Mouse (Mus musculus) adrenal gland, postnatal 36 days (tissue): Measurements from ENCODE around the gene Vmn1r231. TPM values are rescaled to one million over a fixed set of nuclear protein-coding genes. Genes with fewer than 3 reads are reported as not detected.

ENCODE experiments used
- DNase-seq, 2 experiments: peaks; one replicate each; pipeline ENCODE4 v3.0.0; 2021; ENCODE audit warnings: mixed read lengths in 1 of 2
- long read RNA-seq, 2 experiments: library from polyadenylated mRNA; stranded (forward); transcript quantifications; one replicate each; pipeline ENCODE4 v2.0.0; 2021; ENCODE audit warnings: borderline sequencing depth in 2 of 2
- total RNA-seq, 2 experiments: library from RNA; stranded (reverse); gene quantifications; 2 replicates each; pipeline ENCODE4 v1.2.3; 2021

Gene Vmn1r231
- not detected for total RNA-seq
- long read RNA-seq, experiment 1, result 0 reads
- long read RNA-seq, experiment 2, result 0 reads

DNA sequence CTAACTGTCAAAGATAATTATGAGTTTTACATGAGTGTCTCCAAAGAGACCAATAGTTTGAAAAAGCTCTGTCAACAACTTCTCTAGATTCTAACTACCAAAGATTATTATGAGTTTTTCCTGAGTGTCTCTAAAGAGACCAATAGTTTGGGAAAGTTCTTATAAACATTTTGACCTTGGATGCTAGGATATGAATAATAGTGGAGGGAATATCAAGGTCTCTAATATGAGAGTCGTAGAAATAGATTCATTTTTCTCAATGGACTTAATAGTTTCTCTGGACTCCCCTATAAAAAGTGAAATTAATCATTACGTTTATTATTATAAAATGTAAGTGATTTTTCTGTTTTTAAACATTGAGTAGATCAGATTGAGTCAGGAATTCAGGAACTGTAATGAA lies at the start of gene Vmn1r231:
TSS of gene Vmn1r231 (minus strand) at position 101 of the 400 bp plus-strand sequence.
- no peak for DNase-seq

DNA sequence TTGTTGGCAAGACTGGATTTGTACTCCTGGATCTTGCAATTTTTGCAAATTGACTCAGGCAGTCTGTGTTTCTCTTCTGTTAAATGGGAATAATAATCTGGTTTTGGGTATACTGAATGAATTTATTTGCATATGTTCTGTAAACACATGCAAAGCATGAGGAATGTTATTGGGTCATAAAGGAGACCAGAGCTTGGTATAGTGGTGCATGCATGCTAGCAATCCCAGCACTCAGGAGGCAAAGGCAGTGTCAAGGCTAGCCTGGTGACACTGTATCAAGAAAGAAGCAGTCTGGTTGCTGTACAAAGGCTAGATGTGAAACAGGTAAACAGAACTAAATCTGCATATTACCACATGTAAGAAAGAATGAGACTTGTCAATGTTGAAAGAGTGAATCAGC lies 41.7 kb upstream of the Vmn1r231 start:
- DNase-seq, result no peak

DNA sequence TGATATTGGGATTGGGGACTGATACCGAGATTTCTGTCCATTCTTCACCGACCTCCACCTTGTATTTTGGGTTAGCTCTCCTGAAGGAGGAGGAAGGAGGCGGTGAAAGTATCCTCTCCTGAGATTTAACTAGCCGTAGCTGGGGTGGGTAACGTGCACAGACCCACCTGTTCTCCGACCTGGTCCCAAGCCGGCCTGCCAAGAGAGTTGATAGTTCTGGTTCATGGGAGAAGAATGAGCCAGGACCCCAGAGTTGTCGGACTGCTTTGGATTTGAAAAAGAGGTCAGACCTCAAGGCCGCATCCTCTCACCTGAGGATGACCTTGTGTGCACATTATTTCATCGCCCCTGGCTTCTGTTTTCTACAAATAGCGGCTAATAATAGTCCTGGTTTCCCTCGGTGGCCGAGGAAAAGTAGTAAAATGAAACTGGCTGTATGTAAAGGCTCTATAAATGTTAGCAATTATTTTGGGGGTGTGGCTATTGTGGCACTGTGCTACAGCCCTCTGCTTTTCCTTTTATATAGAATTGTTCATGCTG lies 41.2 kb upstream of the Vmn1r231 start:
- peak; percentile 19 to 20 for DNase-seq

- DNase-seq, result peak; percentile 98
These were observed 40.3 kb upstream of the Vmn1r231 start, which contains the start of gene Ppp2r1a for GRCm38 (mm10) chr17:20944985-20945891. Gene Ppp2r1a, plus strand, starts transcription at chr17:20945311.

DNA sequence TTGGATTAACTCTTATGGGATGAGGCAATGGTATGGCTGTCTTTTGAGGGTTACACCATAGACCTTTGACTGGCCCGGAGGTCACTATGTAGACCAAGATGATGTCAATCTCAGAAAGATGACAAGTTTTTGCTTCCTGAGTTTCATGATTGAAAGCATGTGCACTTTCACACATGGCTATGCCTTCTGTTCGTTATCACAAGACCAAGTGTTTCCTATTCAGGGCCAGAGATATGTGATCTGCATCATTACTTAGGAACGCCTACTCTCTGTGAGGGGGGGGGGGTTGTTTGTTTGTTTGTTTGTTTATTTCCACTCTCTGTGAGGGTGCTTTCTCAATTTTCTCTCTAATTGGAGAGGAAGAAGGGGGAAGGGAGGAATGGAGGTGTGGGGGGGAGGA lies 39.3 kb upstream of the Vmn1r231 start:
- DNase-seq, result no peak

GRCm38 (mm10) chr17:20919614-20920013 lies 14.7 kb upstream of the Vmn1r231 start, which contains the start of gene Vmn1r232:
Gene Vmn1r232, minus strand, starts transcription at chr17:20919714.
- no peak for DNase-seq

DNA sequence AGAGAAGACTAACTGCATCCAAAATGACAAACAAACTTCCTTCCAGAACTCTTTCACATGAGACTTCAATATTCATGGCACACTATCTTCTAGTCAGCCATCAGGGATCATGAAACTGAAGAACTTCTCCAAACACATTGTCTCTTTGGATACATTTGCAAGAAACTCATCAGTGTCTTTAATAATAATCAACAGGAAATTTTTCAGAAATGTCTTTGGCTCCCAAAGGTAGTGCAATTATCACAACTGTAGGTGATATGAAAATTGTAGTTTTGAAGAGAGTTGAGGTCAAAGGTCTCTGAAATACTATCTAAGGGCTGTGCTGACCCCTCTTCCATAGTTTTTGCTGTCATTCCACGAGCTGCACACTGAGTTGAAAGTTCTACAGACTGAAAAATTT lies 64.7 kb downstream of the Vmn1r231 start, which contains the start of gene Vmn1r230:
TSS of gene Vmn1r230 (plus strand) at position 301 of the 400 bp plus-strand sequence.
- DNase-seq, result no peak

Other genes starting within 250 kb of the Vmn1r231 start
- not detected for gene Vmn1r226, start 222.2 kb downstream of the Vmn1r231 start, total RNA-seq
- gene Vmn1r227, start 175.2 kb downstream of the Vmn1r231 start, total RNA-seq, result not detected
- gene Vmn1r228, start 118.9 kb downstream of the Vmn1r231 start, total RNA-seq, result not detected
- gene Vmn1r229, start 93.5 kb downstream of the Vmn1r231 start, total RNA-seq, result not detected
- gene Vmn1r230, start 64.6 kb downstream of the Vmn1r231 start, total RNA-seq, result not detected
- gene Vmn1r232, start 14.6 kb upstream of the Vmn1r231 start, total RNA-seq, result not detected
- gene Ppp2r1a, start 40.2 kb upstream of the Vmn1r231 start, total RNA-seq, result 100 to 1,000 TPM; 261 to 332 TPM
- not detected for gene Vmn1r233, start 91.4 kb upstream of the Vmn1r231 start, total RNA-seq
- 10 to 100 TPM; 14.9 to 15.8 TPM for gene Zfp160, start 103.8 kb upstream of the Vmn1r231 start, total RNA-seq